Mouse (Mus musculus): ENCODE measurements around the gene Tnfaip2.

The Tnfaip2 gene

GRCm38 (mm10) chr12:111478924-111479323 is 36.7 kb downstream of the Tnfaip2 start:
- no peak for DNase-seq

- DNase-seq: peak; percentile 63
These were observed 37.6 kb downstream of the Tnfaip2 start for GRCm38 (mm10) chr12:111479917-111480316.

- peak; percentile 33 for DNase-seq
These were observed 42.9 kb downstream of the Tnfaip2 start for GRCm38 (mm10) chr12:111485046-111485651.

GRCm38 (mm10) chr12:111485652-111486306 is 43.5 kb downstream of the Tnfaip2 start, which contains the start of gene Gm266:
Gm266 (minus strand) TSS chr12:111485823.
- DNase-seq: peak; percentile 31

GRCm38 (mm10) chr12:111486455-111486854 is 44.2 kb downstream of the Tnfaip2 start:
- no peak for DNase-seq

- peak; percentile 61 for DNase-seq
These were observed 47.1 kb downstream of the Tnfaip2 start for GRCm38 (mm10) chr12:111489261-111489865.

GRCm38 (mm10) chr12:111494931-111495330 is 52.7 kb downstream of the Tnfaip2 start:
- no peak for DNase-seq

- no peak for DNase-seq
These were observed 54.8 kb downstream of the Tnfaip2 start for GRCm38 (mm10) chr12:111497076-111497475.

- no peak for DNase-seq
These were observed 57.3 kb downstream of the Tnfaip2 start for GRCm38 (mm10) chr12:111499617-111500016.

- no peak for DNase-seq
These were observed 58.5 kb downstream of the Tnfaip2 start for GRCm38 (mm10) chr12:111500725-111501124.

- no peak for DNase-seq
These were observed 60.8 kb downstream of the Tnfaip2 start for GRCm38 (mm10) chr12:111503063-111503567.

GRCm38 (mm10) chr12:111503571-111503970 is 61.3 kb downstream of the Tnfaip2 start:
- DNase-seq: no peak

All from kidney, adult 18-20 months (tissue).